Comparison of ENCODE assay signal across 8 mouse cellular contexts in genomic region chr3:108855864-108856263, GRCm38 (mm10). TPM values are rescaled to one million over a fixed set of nuclear protein-coding genes. Genes with fewer than 3 reads are reported as not detected.
A peak's percentile ranks its signal among the peaks of the same experiment; 100 is the strongest.
DNase-seq lines count a peak whose midpoint lies in the region; ATAC-seq lines count a peak whose summit lies in the region.
"Had no signal": no experiment of that assay in that cellular context is flagged by ENCODE, and none has a peak within 500 bp of the region (broad histone marks: within the 10 kb centered on the region; RNA-seq: fewer than 3 reads in every experiment).

No protein-coding gene starts in this region.

- ATAC-seq in liver, embryonic 12.5 days: no peak
- peak; percentile 6; the same call in 1 of the 2 replicates for ATAC-seq in heart, embryonic 16.5 days (replicated peaks; ENCODE audit: extremely low read depth, insufficient read depth, low FRiP score)
- ATAC-seq in megakaryocyte progenitor cell, adult 5-6 weeks (replicated peaks; ENCODE audit: poor library complexity): peak; percentile 29

- H3K4me3 ChIP-seq in liver, embryonic 12.5 days: no peak overlapping the region
- no peak overlapping the region for H3K4me3 ChIP-seq in heart, embryonic 16.5 days (ENCODE audit: low read length)
- H3K4me3 ChIP-seq: embryonic facial prominence, embryonic 12.5 days had no signal

- H3K4me2 ChIP-seq in liver, embryonic 12.5 days: no peak overlapping the region
- H3K4me2 ChIP-seq in heart, embryonic 16.5 days (ENCODE audit: low read depth, low read length): no peak overlapping the region
- H3K4me2 ChIP-seq: embryonic facial prominence, embryonic 12.5 days had no signal

- H3K27ac ChIP-seq in liver, embryonic 12.5 days: no peak overlapping the region
- peak overlapping the region; percentile 2; the same call in 1 of the 2 replicates for H3K27ac ChIP-seq in heart, embryonic 16.5 days (ENCODE audit: low read length)
- H3K27ac ChIP-seq: embryonic facial prominence, embryonic 12.5 days had no signal

- 67% methylated on average over 10 of the region's 10 CpGs for WGBS in liver, embryonic 12.5 days (ENCODE audit: insufficient replicate concordance)
- WGBS in heart, embryonic 16.5 days: 45% methylated on average over 10 of the region's 10 CpGs

- peak; percentile 23 for DNase-seq in liver
- peak; percentile 68 for DNase-seq in Muller cell, postnatal 12 days (ENCODE audit: inconsistent ontology term)
- DNase-seq in brain, adult 2 months (ENCODE audit: low read depth, low spot score): peak; percentile 70
- no peak for DNase-seq in thymus, postnatal 14 days

- H3K9me3 ChIP-seq in liver, embryonic 12.5 days (replicated peaks): no peaks in the 10 kb centered on the region
- no peaks in the 10 kb centered on the region for H3K9me3 ChIP-seq in heart, embryonic 16.5 days (replicated peaks; ENCODE audit: control insufficient read depth, low read length)
- H3K9me3 ChIP-seq: embryonic facial prominence, embryonic 12.5 days had no signal

- no peak overlapping the region for H3K9ac ChIP-seq in liver, embryonic 12.5 days
- no peak overlapping the region for H3K9ac ChIP-seq in heart, embryonic 16.5 days (ENCODE audit: low read length)
- H3K9ac ChIP-seq: embryonic facial prominence, embryonic 12.5 days had no signal

- no peaks in the 10 kb centered on the region for H3K36me3 ChIP-seq in liver, embryonic 12.5 days
- no peaks in the 10 kb centered on the region for H3K36me3 ChIP-seq in heart, embryonic 16.5 days (ENCODE audit: control insufficient read depth, insufficient read depth)
- H3K36me3 ChIP-seq: embryonic facial prominence, embryonic 12.5 days had no signal

- H3K27me3 ChIP-seq in liver, embryonic 12.5 days (replicated peaks): no peaks in the 10 kb centered on the region
- no peaks in the 10 kb centered on the region for H3K27me3 ChIP-seq in heart, embryonic 16.5 days (ENCODE audit: control insufficient read depth, insufficient read depth, low read length)
- H3K27me3 ChIP-seq: embryonic facial prominence, embryonic 12.5 days had no signal

- H3K4me1 ChIP-seq in liver, embryonic 12.5 days: peaks cover 6% of the 10 kb centered on the region; the same call in 1 of the 2 replicates
- H3K4me1 ChIP-seq in heart, embryonic 16.5 days (ENCODE audit: control insufficient read depth, insufficient read depth, low read length): peaks cover 23% of the 10 kb centered on the region

RNA-seq across cellular contexts. Expression of gene Stxbp3, which starts 15.5 kb away (rescaled TPM):
- polyA plus RNA-seq in liver, embryonic 12.5 days (2016; fragmentation: Nextera tagmentation; extraction: Ambion mirVana): 21.1 and 24.3 TPM in 2 replicates
- 32.2 and 33.1 TPM in 2 replicates for polyA plus RNA-seq in heart, embryonic 16.5 days (2015; fragmentation: Nextera tagmentation; extraction: Ambion mirVana)
- 28.8 and 36.7 TPM in 2 replicates for total RNA-seq in megakaryocyte progenitor cell, adult 5-6 weeks (2015)
- total RNA-seq in megakaryocyte progenitor cell, adult 5-6 weeks (2017): 18.0 and 26.9 TPM in 2 replicates

RNA-seq across cellular contexts. Expression of gene Fndc7, which starts 33.9 kb away (rescaled TPM):
- polyA plus RNA-seq in liver, embryonic 12.5 days (2016; fragmentation: Nextera tagmentation; extraction: Ambion mirVana): 0.07 and 0.10 TPM in 2 replicates
- 0.10 and 0.21 TPM in 2 replicates for polyA plus RNA-seq in heart, embryonic 16.5 days (2015; fragmentation: Nextera tagmentation; extraction: Ambion mirVana)
- total RNA-seq in megakaryocyte progenitor cell, adult 5-6 weeks (2015): 0.07 TPM in 1 of 2 replicates, not detected in the other
- total RNA-seq in megakaryocyte progenitor cell, adult 5-6 weeks (2017): 0.25 TPM in 1 of 2 replicates, not detected in the other

RNA-seq across cellular contexts. Expression of gene Prpf38b, which starts 55.7 kb away (rescaled TPM):
- 58.1 and 59.1 TPM in 2 replicates for polyA plus RNA-seq in liver, embryonic 12.5 days (2016; fragmentation: Nextera tagmentation; extraction: Ambion mirVana)
- polyA plus RNA-seq in heart, embryonic 16.5 days (2015; fragmentation: Nextera tagmentation; extraction: Ambion mirVana): 49.9 and 60.6 TPM in 2 replicates
- total RNA-seq in megakaryocyte progenitor cell, adult 5-6 weeks (2015): 138 and 148 TPM in 2 replicates
- total RNA-seq in megakaryocyte progenitor cell, adult 5-6 weeks (2017): 235 and 313 TPM in 2 replicates
